Mouse (Mus musculus): ENCODE data around the gene Olfr774. TPM values are rescaled to one million over a fixed set of nuclear protein-coding genes. Genes with fewer than 3 reads are reported as not detected.

Gene Olfr774
- polyA plus RNA-seq (2014; fragmentation: Illumina TruSeq; extraction: RNeasy Lipid Tissue Mini Kit (QIAGEN cat#74804); ENCODE audit: low read depth, low replicate concordance), result not detected

DNA sequence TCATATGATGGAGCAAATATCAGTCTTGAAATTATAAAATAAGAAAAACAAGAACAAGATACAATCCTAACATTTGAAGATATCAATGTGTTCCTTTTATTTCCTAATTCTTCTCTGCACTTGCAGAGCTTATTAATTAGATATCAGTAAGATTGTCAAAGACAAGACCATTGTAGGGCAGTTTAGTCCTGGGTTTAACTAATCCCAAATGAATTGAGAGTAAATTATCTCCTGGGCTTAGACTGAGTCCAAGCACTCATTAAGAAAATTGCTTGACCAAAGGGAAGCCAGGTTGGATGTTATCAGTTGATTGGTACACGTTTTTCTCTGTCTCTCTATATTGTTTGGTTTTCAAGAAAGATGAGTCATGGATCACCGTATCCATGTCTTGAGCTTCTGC is at the start of gene Olfr774:
Olfr774 (plus strand) TSS at position 301 of the 400 bp plus-strand sequence.

DNA sequence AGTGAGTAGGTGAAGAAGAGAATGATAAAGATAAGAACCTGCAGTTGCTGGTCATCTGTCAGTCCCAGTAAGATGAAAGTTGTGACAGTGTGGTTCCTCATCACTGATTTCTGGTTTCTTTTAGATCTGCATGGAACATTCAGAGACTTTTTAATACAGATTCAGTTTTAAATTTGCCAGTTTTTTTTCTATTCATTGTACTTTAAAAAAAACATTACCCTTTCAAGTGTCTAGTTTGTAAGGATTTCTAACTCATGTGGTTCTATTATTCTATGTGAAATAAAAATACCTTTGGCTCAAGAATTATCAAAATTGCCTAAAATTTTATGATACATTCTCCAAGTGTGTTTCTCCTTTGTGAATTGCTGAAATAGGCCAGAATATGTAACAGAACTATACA is 48.7 kb upstream of the Olfr774 start, which contains the start of gene Olfr773:
Olfr773 (minus strand) TSS at position 101 of the 400 bp plus-strand sequence.

DNA sequence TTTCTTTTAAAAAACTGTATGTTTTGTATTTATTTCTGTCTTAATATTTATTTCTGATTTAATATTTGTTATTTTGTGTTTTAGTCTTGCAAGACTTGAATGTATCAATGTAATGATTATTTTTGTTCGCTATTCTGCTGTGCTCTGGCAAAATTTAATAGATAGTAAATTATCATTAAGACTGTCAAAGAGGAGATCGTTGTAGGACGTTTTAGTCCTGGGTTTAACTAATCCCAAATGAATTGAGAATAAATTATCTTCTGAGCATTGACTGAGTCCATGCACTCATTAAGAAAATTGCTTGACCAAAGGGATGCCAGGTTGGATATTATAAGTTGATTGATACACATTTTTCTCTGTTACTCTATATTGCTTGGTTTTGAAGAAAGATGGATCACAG is 12.1 kb downstream of the Olfr774 start, which contains the start of gene Olfr775:
Olfr775 (plus strand) TSS at position 301 of the 400 bp plus-strand sequence.

DNA sequence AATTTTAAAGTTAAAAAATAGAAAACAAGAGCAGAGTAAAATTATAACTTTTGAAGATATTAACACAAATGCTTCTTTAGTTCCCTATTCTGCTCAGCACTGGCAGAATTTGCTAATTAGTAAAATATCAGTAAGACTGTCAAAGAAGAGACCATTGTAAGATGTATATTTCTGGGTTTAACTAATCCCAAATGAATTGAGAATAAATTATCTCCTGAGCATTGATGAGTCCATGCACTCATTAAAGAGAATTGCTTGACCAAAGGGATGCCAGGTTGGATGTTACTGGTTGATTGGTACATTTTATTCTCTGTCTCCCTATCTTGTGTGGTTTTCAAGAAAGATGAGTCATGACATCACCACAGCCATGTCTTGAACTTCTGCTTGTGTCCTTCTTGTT is 22.8 kb downstream of the Olfr774 start, which contains the start of gene Olfr776:
Olfr776 (plus strand) TSS at position 301 of the 400 bp plus-strand sequence.

DNA sequence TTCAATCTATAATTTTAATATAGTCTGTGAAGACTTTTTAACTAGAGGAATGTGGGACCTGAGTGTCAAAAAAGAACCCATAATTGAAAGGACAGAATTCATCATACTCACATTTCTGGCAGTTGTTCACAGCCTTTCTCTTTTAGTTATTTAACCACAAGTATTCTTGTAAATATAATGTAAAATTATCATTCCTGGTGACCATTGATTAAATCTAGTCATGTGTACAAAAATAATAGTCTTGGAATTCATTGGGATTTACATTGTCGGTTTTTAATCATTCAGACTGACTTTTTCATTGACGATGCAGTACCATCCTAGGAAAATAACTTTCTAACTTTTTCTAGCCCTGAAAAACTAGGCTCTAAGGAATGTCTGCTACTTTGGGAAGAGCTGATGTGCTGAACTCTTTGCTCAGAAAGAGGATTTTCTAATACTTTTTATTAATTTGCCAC is 35.1 kb downstream of the Olfr774 start, which contains the start of gene Olfr777:
Olfr777 (minus strand) TSS at position 405 of the 455 bp plus-strand sequence.

Other genes starting within 250 kb of the Olfr774 start
- gene Olfr9, start 246.8 kb upstream of the Olfr774 start, polyA plus RNA-seq (2014; fragmentation: Illumina TruSeq; extraction: RNeasy Lipid Tissue Mini Kit (QIAGEN cat#74804); ENCODE audit: low read depth, low replicate concordance), result not detected
- not detected for gene Olfr763, start 225.4 kb upstream of the Olfr774 start, polyA plus RNA-seq (2014; fragmentation: Illumina TruSeq; extraction: RNeasy Lipid Tissue Mini Kit (QIAGEN cat#74804); ENCODE audit: low read depth, low replicate concordance)
- gene Olfr764-ps1, start 196.3 kb upstream of the Olfr774 start, polyA plus RNA-seq (2014; fragmentation: Illumina TruSeq; extraction: RNeasy Lipid Tissue Mini Kit (QIAGEN cat#74804); ENCODE audit: low read depth, low replicate concordance), result not detected
- not detected for gene Olfr765, start 186.2 kb upstream of the Olfr774 start, polyA plus RNA-seq (2014; fragmentation: Illumina TruSeq; extraction: RNeasy Lipid Tissue Mini Kit (QIAGEN cat#74804); ENCODE audit: low read depth, low replicate concordance)
- gene Olfr766-ps1, start 167.2 kb upstream of the Olfr774 start, polyA plus RNA-seq (2014; fragmentation: Illumina TruSeq; extraction: RNeasy Lipid Tissue Mini Kit (QIAGEN cat#74804); ENCODE audit: low read depth, low replicate concordance), result not detected
- not detected for gene Olfr767, start 153.3 kb upstream of the Olfr774 start, polyA plus RNA-seq (2014; fragmentation: Illumina TruSeq; extraction: RNeasy Lipid Tissue Mini Kit (QIAGEN cat#74804); ENCODE audit: low read depth, low replicate concordance)
- gene Olfr768, start 136.8 kb upstream of the Olfr774 start, polyA plus RNA-seq (2014; fragmentation: Illumina TruSeq; extraction: RNeasy Lipid Tissue Mini Kit (QIAGEN cat#74804); ENCODE audit: low read depth, low replicate concordance), result not detected
- not detected for gene Olfr769, start 118.3 kb upstream of the Olfr774 start, polyA plus RNA-seq (2014; fragmentation: Illumina TruSeq; extraction: RNeasy Lipid Tissue Mini Kit (QIAGEN cat#74804); ENCODE audit: low read depth, low replicate concordance)
- not detected for gene Olfr770, start 97.2 kb upstream of the Olfr774 start, polyA plus RNA-seq (2014; fragmentation: Illumina TruSeq; extraction: RNeasy Lipid Tissue Mini Kit (QIAGEN cat#74804); ENCODE audit: low read depth, low replicate concordance)
- gene Olfr771, start 71.5 kb upstream of the Olfr774 start, polyA plus RNA-seq (2014; fragmentation: Illumina TruSeq; extraction: RNeasy Lipid Tissue Mini Kit (QIAGEN cat#74804); ENCODE audit: low read depth, low replicate concordance), result not detected
- not detected for gene Olfr772, start 58.3 kb upstream of the Olfr774 start, polyA plus RNA-seq (2014; fragmentation: Illumina TruSeq; extraction: RNeasy Lipid Tissue Mini Kit (QIAGEN cat#74804); ENCODE audit: low read depth, low replicate concordance)
- gene Olfr773, start 48.8 kb upstream of the Olfr774 start, polyA plus RNA-seq (2014; fragmentation: Illumina TruSeq; extraction: RNeasy Lipid Tissue Mini Kit (QIAGEN cat#74804); ENCODE audit: low read depth, low replicate concordance), result not detected
- gene Olfr775, start 12.2 kb downstream of the Olfr774 start, polyA plus RNA-seq (2014; fragmentation: Illumina TruSeq; extraction: RNeasy Lipid Tissue Mini Kit (QIAGEN cat#74804); ENCODE audit: low read depth, low replicate concordance), result not detected
- gene Olfr776, start 22.9 kb downstream of the Olfr774 start, polyA plus RNA-seq (2014; fragmentation: Illumina TruSeq; extraction: RNeasy Lipid Tissue Mini Kit (QIAGEN cat#74804); ENCODE audit: low read depth, low replicate concordance), result not detected
- not detected for gene Olfr777, start 35.3 kb downstream of the Olfr774 start, polyA plus RNA-seq (2014; fragmentation: Illumina TruSeq; extraction: RNeasy Lipid Tissue Mini Kit (QIAGEN cat#74804); ENCODE audit: low read depth, low replicate concordance)
- gene Olfr780, start 81.9 kb downstream of the Olfr774 start, polyA plus RNA-seq (2014; fragmentation: Illumina TruSeq; extraction: RNeasy Lipid Tissue Mini Kit (QIAGEN cat#74804); ENCODE audit: low read depth, low replicate concordance), result not detected
- not detected for gene Olfr781, start 92.7 kb downstream of the Olfr774 start, polyA plus RNA-seq (2014; fragmentation: Illumina TruSeq; extraction: RNeasy Lipid Tissue Mini Kit (QIAGEN cat#74804); ENCODE audit: low read depth, low replicate concordance)
- gene Olfr782, start 112.6 kb downstream of the Olfr774 start, polyA plus RNA-seq (2014; fragmentation: Illumina TruSeq; extraction: RNeasy Lipid Tissue Mini Kit (QIAGEN cat#74804); ENCODE audit: low read depth, low replicate concordance), result not detected
- gene Olfr784, start 147.9 kb downstream of the Olfr774 start, polyA plus RNA-seq (2014; fragmentation: Illumina TruSeq; extraction: RNeasy Lipid Tissue Mini Kit (QIAGEN cat#74804); ENCODE audit: low read depth, low replicate concordance), result not detected
- not detected for gene Olfr785, start 169.2 kb downstream of the Olfr774 start, polyA plus RNA-seq (2014; fragmentation: Illumina TruSeq; extraction: RNeasy Lipid Tissue Mini Kit (QIAGEN cat#74804); ENCODE audit: low read depth, low replicate concordance)
- gene Olfr786, start 191.1 kb downstream of the Olfr774 start, polyA plus RNA-seq (2014; fragmentation: Illumina TruSeq; extraction: RNeasy Lipid Tissue Mini Kit (QIAGEN cat#74804); ENCODE audit: low read depth, low replicate concordance), result not detected
- not detected for gene Olfr787, start 225.7 kb downstream of the Olfr774 start, polyA plus RNA-seq (2014; fragmentation: Illumina TruSeq; extraction: RNeasy Lipid Tissue Mini Kit (QIAGEN cat#74804); ENCODE audit: low read depth, low replicate concordance)
- gene Olfr788, start 234.8 kb downstream of the Olfr774 start, polyA plus RNA-seq (2014; fragmentation: Illumina TruSeq; extraction: RNeasy Lipid Tissue Mini Kit (QIAGEN cat#74804); ENCODE audit: low read depth, low replicate concordance), result not detected
- gene Olfr789, start 248.5 kb downstream of the Olfr774 start, polyA plus RNA-seq (2014; fragmentation: Illumina TruSeq; extraction: RNeasy Lipid Tissue Mini Kit (QIAGEN cat#74804); ENCODE audit: low read depth, low replicate concordance), result not detected